Mouse (Mus musculus) CH12.LX (cell line): ENCODE results near the gene Atn1.

Source experiments
- CTCF ChIP-seq, 2 experiments: IDR thresholded peaks in 1 of 2; conservative IDR thresholded peaks in 1 of 2; 2 replicates each; pipeline ENCODE4 v1.5.1; 2011 to 2012; ENCODE audit warnings: low read depth in 2 of 2, low read length in 2 of 2, improper control_type of control experiment in 1 of 2, inconsistent platforms in 1 of 2, mild to moderate bottlenecking in 1 of 2, moderate library complexity in 1 of 2
- ELF1 ChIP-seq: IDR thresholded peaks from 2 replicates; pipeline ENCODE4 v1.6.1; 2014; ENCODE audit warnings: low read depth, mild to moderate bottlenecking, inconsistent platforms, low read length, improper control_type of control experiment
- MAFK ChIP-seq: IDR thresholded peaks from 2 replicates; pipeline ENCODE4 v1.6.1; 2011; ENCODE audit warnings: low read length, improper control_type of control experiment; ENCODE audit not compliant: insufficient replicate concordance
- NRF1 ChIP-seq: IDR thresholded peaks from 2 replicates; pipeline ENCODE4 v1.6.1; 2014; ENCODE audit warnings: low read depth, mild to moderate bottlenecking, inconsistent platforms, low read length, improper control_type of control experiment, moderate library complexity
- POLR2A ChIP-seq: IDR thresholded peaks from 2 replicates; pipeline ENCODE4 v1.6.1; 2011; ENCODE audit warnings: low read depth, mild to moderate bottlenecking, improper control_type of control experiment, low read length
- POLR2AphosphoS2 ChIP-seq: IDR thresholded peaks from 2 replicates; pipeline ENCODE4 v1.6.1; 2011; ENCODE audit warnings: low read depth, low read length, improper control_type of control experiment
- UBTF ChIP-seq: IDR thresholded peaks from 2 replicates; pipeline ENCODE4 v1.6.1; 2012; ENCODE audit warnings: low read depth, mild to moderate bottlenecking, inconsistent platforms, low read length, improper control_type of control experiment, moderate library complexity
- USF1 ChIP-seq: IDR thresholded peaks from 2 replicates; pipeline ENCODE4 v1.6.1; 2014; ENCODE audit warnings: low read depth, mild to moderate bottlenecking, inconsistent platforms, low read length, improper control_type of control experiment
- ZMIZ1 ChIP-seq: IDR thresholded peaks from 2 replicates; pipeline ENCODE4 v1.6.1; 2012; ENCODE audit warnings: low read depth, mild to moderate bottlenecking, inconsistent platforms, low read length, improper control_type of control experiment

GRCm38 (mm10) chr6:124780917-124781316 lies 24.6 kb upstream of the Atn1 start:
- TF ChIP-seq NRF1 = no peak
- no peak for TF ChIP-seq ELF1
- TF ChIP-seq ZMIZ1 = no peak
- TF ChIP-seq CTCF (conservative IDR thresholded peaks at IDR 0.05 in 1 of 2, IDR thresholded peaks at IDR 0.05 in 1 of 2; ENCODE audit: low read depth in 2 of 2, low read length in 2 of 2) = no peak
- no peak for TF ChIP-seq POLR2A
- TF ChIP-seq POLR2AphosphoS2 = no peak
- TF ChIP-seq MAFK = no peak
- TF ChIP-seq USF1 = no peak
- no peak for TF ChIP-seq UBTF
